Mouse (Mus musculus): ENCODE results near the gene Gm614. TPM values are rescaled to one million over a fixed set of nuclear protein-coding genes. Genes with fewer than 3 reads are reported as not detected.

Gm614 gene
- total and polyA plus RNA-seq, 2 experiments from 2014 or later: not detected

DNA sequence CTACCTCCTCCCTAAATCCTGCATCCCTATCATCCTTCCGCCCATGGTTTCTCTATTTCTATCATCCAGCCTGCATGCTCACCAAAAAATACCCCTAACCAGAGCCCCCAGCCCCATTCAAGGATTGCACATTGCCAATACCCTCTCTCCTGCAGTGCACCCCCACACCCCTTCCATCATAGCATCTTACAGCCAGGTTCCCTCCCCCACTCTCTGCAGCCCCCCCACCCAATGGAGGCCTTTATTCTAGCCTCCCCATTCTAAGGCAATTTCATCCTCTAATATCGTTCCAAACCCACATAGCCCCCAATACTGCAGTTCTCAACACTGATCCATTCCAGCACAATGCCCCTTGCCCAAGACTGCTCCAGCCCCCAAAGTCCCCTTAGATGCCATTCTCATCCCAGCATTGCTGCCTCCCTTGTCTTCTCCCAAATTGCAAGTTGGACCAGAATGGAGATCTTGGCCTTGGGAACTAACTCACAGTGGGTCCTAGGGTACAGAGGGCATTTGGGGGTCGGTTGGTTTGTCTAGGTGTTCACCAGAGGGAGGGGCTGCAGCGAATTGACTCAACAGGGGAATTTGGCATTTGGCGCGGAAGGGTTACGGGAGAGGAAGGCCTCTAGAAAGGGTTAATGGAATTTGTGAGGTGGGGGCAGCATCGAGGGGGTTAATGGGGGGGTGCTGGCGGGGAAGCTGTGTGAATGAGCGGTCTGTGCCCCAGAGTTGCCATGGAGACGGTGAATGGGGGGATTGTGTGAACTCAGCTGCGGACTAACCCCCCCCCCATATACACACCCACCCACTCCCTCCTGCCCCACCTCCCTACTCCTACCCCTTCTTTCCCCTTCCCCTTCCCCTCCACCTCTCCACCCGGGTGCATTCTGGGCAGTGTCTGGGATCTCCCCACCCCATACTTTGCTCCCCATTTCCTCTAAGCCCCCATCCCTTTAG is 36.0 kb upstream of the Gm614 start:
- H3K4me1 ChIP-seq (ENCODE audit: insufficient read depth, low read length): no peaks in the 10 kb centered on the region
- no peak for TF ChIP-seq CTCF (IDR thresholded peaks at IDR 0.05)
- H3K27me3 ChIP-seq (ENCODE audit: insufficient read depth, low read length): no peaks in the 10 kb centered on the region
- DNase-seq (ENCODE audit: low spot score) (peak; percentile 80), ATAC-seq (ENCODE audit: low FRiP score) (peak; percentile 78)
- 23% methylated on average over 10 of the region's 13 CpGs for WGBS
- H3K9me3 ChIP-seq (ENCODE audit: low read length): no peaks in the 10 kb centered on the region
- peak overlapping the region; percentile 77 for H3K9ac ChIP-seq (replicated peaks; ENCODE audit: low read length, poor library complexity, severe bottlenecking)
- H3K4me2 ChIP-seq (ENCODE audit: low read depth, low read length, poor library complexity, severe bottlenecking): peak overlapping the region; percentile 60
- H3K36me3 ChIP-seq (ENCODE audit: insufficient read depth, low read length): peaks cover 4% of the 10 kb centered on the region; the same call in 1 of the 2 replicates
- peak overlapping the region; percentile 77 for H3K27ac ChIP-seq (ENCODE audit: low read depth, low read length)
- H3K4me3 ChIP-seq (ENCODE audit: low read depth, low read length): peak overlapping the region; percentile 50

DNA sequence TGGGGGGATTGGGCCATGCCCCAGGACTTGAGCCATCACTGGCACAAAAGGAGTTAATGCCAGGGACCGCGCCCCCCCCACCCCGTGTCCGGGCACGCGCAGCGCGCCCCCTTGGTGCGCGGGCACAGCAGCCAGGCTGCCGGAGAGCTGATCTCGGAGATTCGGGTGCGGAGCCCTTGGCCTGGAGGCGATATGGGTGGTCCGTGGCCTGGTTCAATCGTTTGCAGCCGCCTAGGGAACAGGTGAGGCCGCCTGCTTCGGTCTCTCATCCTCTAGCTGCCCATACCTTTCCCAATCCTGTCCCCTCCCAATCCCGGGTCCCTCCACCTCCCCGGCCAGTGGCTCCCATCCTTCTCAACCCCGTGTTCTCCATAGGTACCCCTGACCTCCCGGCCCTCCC is 35.3 kb upstream of the Gm614 start, which contains the start of gene Nlgn3:
Nlgn3 (plus strand) TSS at position 114 of the 400 bp plus-strand sequence.
- 0 out of 2 replicates have a peak, but pooled peaks have one; percentile 27 for ATAC-seq (ENCODE audit: low FRiP score)
- Histone ChIP-seq H3K27ac (ENCODE audit: low read depth, low read length) (peak within 1 kb of the TSS; percentile 77), H3K9ac (replicated peaks; ENCODE audit: low read length, poor library complexity, severe bottlenecking) (peak within 1 kb of the TSS; percentile 77), H3K4me3 (ENCODE audit: low read depth, low read length) (peak within 1 kb of the TSS; percentile 50), H3K36me3 (ENCODE audit: insufficient read depth, low read length) (peaks cover 4% of the 10 kb centered on the region; the same call in 1 of the 2 replicates), H3K4me2 (ENCODE audit: low read depth, low read length, poor library complexity, severe bottlenecking) (peak within 1 kb of the TSS; percentile 60), H3K4me1 (ENCODE audit: insufficient read depth, low read length) (no peaks in the 10 kb centered on the region), H3K27me3 (ENCODE audit: insufficient read depth, low read length) (no peaks in the 10 kb centered on the region), H3K9me3 (ENCODE audit: low read length) (no peaks in the 10 kb centered on the region)
- DNase-seq (ENCODE audit: low spot score): peak; percentile 53
- 37% methylated on average over 16 of the region's 24 CpGs for whole genome bisulfite sequencing
- TF ChIP-seq CTCF (IDR thresholded peaks at IDR 0.05): no peak

GRCm38 (mm10) chrX:101290111-101290510 is 26.3 kb upstream of the Gm614 start:
- 89% methylated on average over 10 of the region's 10 CpGs for WGBS
- no peak overlapping the region for H3K4me2 ChIP-seq (ENCODE audit: low read depth, low read length, poor library complexity, severe bottlenecking)
- peaks cover 18% of the 10 kb centered on the region for H3K36me3 ChIP-seq (ENCODE audit: insufficient read depth, low read length)
- H3K4me1 ChIP-seq (ENCODE audit: insufficient read depth, low read length): no peaks in the 10 kb centered on the region
- no peaks in the 10 kb centered on the region for H3K27me3 ChIP-seq (ENCODE audit: insufficient read depth, low read length)
- H3K4me3 ChIP-seq (ENCODE audit: low read depth, low read length): no peak overlapping the region
- TF ChIP-seq CTCF (IDR thresholded peaks at IDR 0.05): no peak
- DNase-seq (ENCODE audit: low spot score): no peak
- no peak overlapping the region for H3K27ac ChIP-seq (ENCODE audit: low read depth, low read length)
- no peak for ATAC-seq (ENCODE audit: low FRiP score)
- no peaks in the 10 kb centered on the region for H3K9me3 ChIP-seq (ENCODE audit: low read length)
- no peak overlapping the region for H3K9ac ChIP-seq (replicated peaks; ENCODE audit: low read length, poor library complexity, severe bottlenecking)

DNA sequence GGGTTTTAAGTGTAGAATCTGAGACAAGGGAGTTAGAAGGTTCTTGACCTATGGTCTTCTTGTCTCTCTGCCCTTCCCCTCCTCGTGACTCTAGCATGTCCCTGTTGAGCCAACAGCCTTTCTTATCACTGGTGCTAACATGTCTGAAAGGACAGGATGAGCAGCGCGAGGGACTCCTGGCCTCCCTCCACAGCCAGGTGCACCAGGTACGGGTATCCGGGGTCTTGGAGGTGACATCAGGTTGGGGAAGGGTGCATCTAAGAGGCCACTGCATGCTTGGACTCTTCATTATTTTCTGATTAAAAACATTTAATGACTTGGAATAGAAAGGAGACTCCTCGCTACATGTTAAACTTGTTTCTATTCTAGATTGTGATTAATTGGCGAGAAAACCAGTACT is 25.2 kb upstream of the Gm614 start:
- no peak for ATAC-seq (ENCODE audit: low FRiP score)
- H3K4me2 ChIP-seq (ENCODE audit: low read depth, low read length, poor library complexity, severe bottlenecking): no peak overlapping the region
- H3K9me3 ChIP-seq (ENCODE audit: low read length): no peaks in the 10 kb centered on the region
- no peak overlapping the region for H3K9ac ChIP-seq (replicated peaks; ENCODE audit: low read length, poor library complexity, severe bottlenecking)
- no peaks in the 10 kb centered on the region for H3K4me1 ChIP-seq (ENCODE audit: insufficient read depth, low read length)
- no peak overlapping the region for H3K27ac ChIP-seq (ENCODE audit: low read depth, low read length)
- no peak overlapping the region for H3K4me3 ChIP-seq (ENCODE audit: low read depth, low read length)
- WGBS: 89% methylated on average over 7 of the region's 7 CpGs
- DNase-seq (ENCODE audit: low spot score): no peak
- no peaks in the 10 kb centered on the region for H3K27me3 ChIP-seq (ENCODE audit: insufficient read depth, low read length)
- peaks cover 21% of the 10 kb centered on the region for H3K36me3 ChIP-seq (ENCODE audit: insufficient read depth, low read length)
- TF ChIP-seq CTCF (IDR thresholded peaks at IDR 0.05): no peak

DNA sequence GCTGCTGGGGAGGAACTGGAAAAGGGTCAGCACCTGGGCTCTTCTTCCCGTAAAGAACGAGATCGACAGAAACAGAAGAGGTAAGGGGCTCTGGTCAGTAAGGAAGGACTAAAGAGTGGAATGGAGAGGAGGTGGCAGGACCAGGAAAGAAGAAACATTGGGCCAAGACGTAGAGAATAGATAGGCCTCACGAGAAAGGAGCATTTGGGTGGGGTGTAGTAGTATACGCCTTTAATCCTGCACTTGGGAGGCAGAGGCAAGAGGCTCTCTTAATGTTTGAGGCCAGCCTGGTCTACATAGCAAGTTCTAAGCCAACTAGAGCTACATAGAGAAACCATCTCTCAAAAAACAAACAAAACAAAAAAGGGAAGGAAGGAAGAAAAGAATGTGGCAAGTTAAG is 24.6 kb upstream of the Gm614 start:
- peaks cover 22% of the 10 kb centered on the region for H3K36me3 ChIP-seq (ENCODE audit: insufficient read depth, low read length)

DNA sequence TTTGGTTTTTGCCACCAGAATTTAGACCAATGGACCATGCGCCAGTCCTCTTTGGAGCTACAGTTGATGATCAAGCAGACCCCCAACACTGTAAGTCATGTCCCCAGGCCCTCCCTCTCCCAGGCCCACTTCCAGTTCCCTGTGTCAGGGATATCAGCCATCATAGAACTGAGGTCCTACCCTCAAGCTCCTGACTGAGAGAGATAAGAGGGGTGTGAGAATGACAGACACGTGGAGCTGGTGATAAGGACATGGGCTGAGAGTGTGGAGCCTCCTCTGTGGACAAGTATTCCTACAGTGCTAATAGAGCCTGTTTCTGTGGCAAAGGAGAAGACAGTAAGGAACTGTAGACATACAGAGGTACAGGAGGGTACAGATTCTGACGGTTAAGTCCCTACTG is 23.8 kb upstream of the Gm614 start:
- Histone ChIP-seq H3K36me3 (ENCODE audit: insufficient read depth, low read length) (peaks cover 20% of the 10 kb centered on the region), H3K4me1 (ENCODE audit: insufficient read depth, low read length) (no peaks in the 10 kb centered on the region)

More for the DNA sequence above, 24.6 kb upstream of the Gm614 start:
- H3K27me3 ChIP-seq (ENCODE audit: insufficient read depth, low read length): no peaks in the 10 kb centered on the region
- no peak overlapping the region for H3K4me3 ChIP-seq (ENCODE audit: low read depth, low read length)
- H3K27ac ChIP-seq (ENCODE audit: low read depth, low read length): no peak overlapping the region
- no peaks in the 10 kb centered on the region for H3K9me3 ChIP-seq (ENCODE audit: low read length)
- no peak for ATAC-seq (ENCODE audit: low FRiP score)
- H3K4me1 ChIP-seq (ENCODE audit: insufficient read depth, low read length): no peaks in the 10 kb centered on the region
- H3K4me2 ChIP-seq (ENCODE audit: low read depth, low read length, poor library complexity, severe bottlenecking): no peak overlapping the region
- no peak for DNase-seq (ENCODE audit: low spot score)
- H3K9ac ChIP-seq (replicated peaks; ENCODE audit: low read length, poor library complexity, severe bottlenecking): no peak overlapping the region
- WGBS: 88% methylated on average over 6 of the region's 6 CpGs
- TF ChIP-seq CTCF (IDR thresholded peaks at IDR 0.05): no peak

More for the DNA sequence above, 23.8 kb upstream of the Gm614 start:
- TF ChIP-seq CTCF (IDR thresholded peaks at IDR 0.05): no peak
- 98% methylated on average over 3 of the region's 3 CpGs for WGBS
- Histone ChIP-seq H3K9me3 (ENCODE audit: low read length) (no peaks in the 10 kb centered on the region), H3K9ac (replicated peaks; ENCODE audit: low read length, poor library complexity, severe bottlenecking) (no peak overlapping the region), H3K27me3 (ENCODE audit: insufficient read depth, low read length) (no peaks in the 10 kb centered on the region), H3K4me2 (ENCODE audit: low read depth, low read length, poor library complexity, severe bottlenecking) (no peak overlapping the region), H3K27ac (ENCODE audit: low read depth, low read length) (no peak overlapping the region), H3K4me3 (ENCODE audit: low read depth, low read length) (no peak overlapping the region)
- DNase-seq (ENCODE audit: low spot score) (no peak), ATAC-seq (ENCODE audit: low FRiP score) (no peak)

All from midbrain, postnatal 0 days (tissue).